Mouse (Mus musculus) spleen, adult 2 months (tissue): ENCODE results near the gene Sf3a1.

Experiments
- CTCF ChIP-seq: fragments of 200-500 bp; IDR thresholded peaks from 2 replicates; pipeline ENCODE4 v1.5.1; 2011; ENCODE audit warnings: mild to moderate bottlenecking, inconsistent platforms; ENCODE audit not compliant: insufficient read depth, insufficient read length, insufficient replicate concordance; ENCODE audit errors: extremely low read depth
- POLR2A ChIP-seq: fragments of 200-500 bp; IDR thresholded peaks from 2 replicates; pipeline ENCODE4 v1.6.1; 2011; ENCODE audit warnings: low read depth, low read length, inconsistent platforms

DNA sequence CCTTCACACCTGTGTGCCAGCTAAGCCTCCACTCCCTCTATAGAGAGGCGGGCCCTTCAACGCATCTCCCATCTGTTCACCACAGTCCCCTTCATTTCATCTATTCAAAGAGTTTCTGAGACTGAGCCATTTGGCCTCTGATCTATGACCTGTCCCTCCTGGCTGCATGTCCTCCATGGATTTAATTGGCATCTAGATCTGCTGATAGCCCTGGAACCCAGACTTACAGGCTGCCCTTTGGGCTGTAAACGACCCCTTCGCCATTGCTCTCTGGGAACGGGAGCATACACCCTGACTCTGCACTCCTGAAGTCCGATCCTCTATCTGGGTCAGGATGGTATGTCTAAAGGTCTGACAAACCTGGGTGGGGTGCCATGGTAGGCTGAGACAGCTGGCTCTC, 47.3 kb upstream of the Sf3a1 start:
- no peak for TF ChIP-seq CTCF
- no peak for TF ChIP-seq POLR2A
